Mouse (Mus musculus): ENCODE measurements around the gene Nmur2.

GRCm38 (mm10) chr11:56008277-56008676 lies 32.5 kb downstream of the Nmur2 start:
- TF ChIP-seq CTCF (IDR thresholded peaks at IDR 0.05; ENCODE audit: borderline replicate concordance, insufficient read depth, low read depth, low read length) (no peak), POLR2A (IDR thresholded peaks at IDR 0.05; ENCODE audit: borderline replicate concordance, insufficient read depth, low read length) (no peak)

Measured in cerebellum, adult 2 months (tissue).